14 mouse cellular contexts compared by ENCODE assay signal in genomic region chr7:89837841-89838240, GRCm38 (mm10).
DNase-seq lines count a peak whose midpoint lies in the region; ATAC-seq and TF ChIP-seq lines count a peak whose summit lies in the region.
"Had no signal": no experiment of that assay in that cellular context is flagged by ENCODE, and none has a peak within 500 bp of the region (broad histone marks: within the 10 kb centered on the region; RNA-seq: fewer than 3 reads in every experiment).

No protein-coding gene starts in this region.

- 0 out of 2 replicates have a peak, but pooled peaks cover 3% of the 10 kb centered on the region for H3K4me1 ChIP-seq in intestine, postnatal 0 days (replicated peaks; ENCODE audit: control insufficient read depth, insufficient read depth, low read length)
- H3K4me1 ChIP-seq in intestine, embryonic 16.5 days (ENCODE audit: control insufficient read depth, insufficient read depth, low read length), result no peaks in the 10 kb centered on the region
- H3K4me1 ChIP-seq: limb, embryonic 12.5 days; midbrain, embryonic 12.5 days had no signal

- no peak for TF ChIP-seq POLR2A in myocyte (IDR thresholded peaks at IDR 0.05; ENCODE audit: insufficient read length, low read depth)

- TF ChIP-seq CTCF in intestine, postnatal 0 days (IDR thresholded peaks at IDR 0.05; ENCODE audit: low read depth), result no peak

- H3K4me2 ChIP-seq in intestine, postnatal 0 days (replicated peaks; ENCODE audit: low read depth), result no peak overlapping the region
- no peak overlapping the region for H3K4me2 ChIP-seq in intestine, embryonic 16.5 days (ENCODE audit: low read depth, low read length)
- peak overlapping the region; percentile 49 for H3K4me2 ChIP-seq in myocyte (ENCODE audit: low read depth)
- H3K4me2 ChIP-seq: limb, embryonic 12.5 days; midbrain, embryonic 12.5 days had no signal

- peak; percentile 32 to 62 for DNase-seq in adrenal gland, adult (ENCODE audit: inconsistent age in 2 of 2, low spot score in 1 of 2)
- DNase-seq in adrenal gland, postnatal 14 days, result no peak
- DNase-seq in urinary bladder, postnatal 14 days (ENCODE audit: low spot score), result peak; percentile 38
- DNase-seq in urinary bladder, postnatal 36 days (ENCODE audit: low spot score in 2 of 2), result no peak
- DNase-seq in frontal cortex, adult 2 months (ENCODE audit: extremely low spot score in 1 of 2, low spot score in 1 of 2), result no peak
- DNase-seq: kidney, postnatal 10 days; thymus, adult 18-20 months had no signal

- 0 out of 2 replicates have a peak, but pooled peaks have one; percentile 29 for ATAC-seq in intestine, postnatal 0 days
- ATAC-seq in intestine, embryonic 16.5 days, result no peak
- ATAC-seq: forebrain, embryonic 14.5 days had no signal

- H3K27me3 ChIP-seq in intestine, postnatal 0 days (replicated peaks; ENCODE audit: control insufficient read depth, insufficient read depth, low read length), result no peaks in the 10 kb centered on the region
- H3K27me3 ChIP-seq in intestine, embryonic 16.5 days (replicated peaks; ENCODE audit: control insufficient read depth, insufficient read depth, low read length), result no peaks in the 10 kb centered on the region
- no peaks in the 10 kb centered on the region for H3K27me3 ChIP-seq in myocyte (ENCODE audit: control insufficient read depth, insufficient read depth, insufficient read length)
- H3K27me3 ChIP-seq: limb, embryonic 12.5 days; midbrain, embryonic 12.5 days had no signal

- 51% methylated on average over 4 of the region's 4 CpGs for WGBS in intestine, postnatal 0 days
- 58% methylated on average over 4 of the region's 4 CpGs for WGBS in intestine, embryonic 16.5 days

- H3K9me3 ChIP-seq in intestine, postnatal 0 days (ENCODE audit: control insufficient read depth), result no peaks in the 10 kb centered on the region
- no peaks in the 10 kb centered on the region for H3K9me3 ChIP-seq in intestine, embryonic 16.5 days (ENCODE audit: control insufficient read depth, low read length)
- H3K9me3 ChIP-seq: limb, embryonic 12.5 days; midbrain, embryonic 12.5 days had no signal

- no peak overlapping the region for H3K27ac ChIP-seq in intestine, postnatal 0 days (ENCODE audit: low read depth, low read length)
- H3K27ac ChIP-seq in intestine, embryonic 16.5 days (ENCODE audit: low read length), result no peak overlapping the region
- H3K27ac ChIP-seq: hindbrain, postnatal 0 days; limb, embryonic 12.5 days; midbrain, embryonic 12.5 days had no signal

- H3K36me3 ChIP-seq in intestine, postnatal 0 days (ENCODE audit: control insufficient read depth, insufficient read depth), result no peaks in the 10 kb centered on the region
- H3K36me3 ChIP-seq in intestine, embryonic 16.5 days (ENCODE audit: control insufficient read depth, insufficient read depth, low read length), result no peaks in the 10 kb centered on the region
- H3K36me3 ChIP-seq in myocyte (ENCODE audit: control insufficient read depth, insufficient read depth), result peaks cover 3% of the 10 kb centered on the region
- H3K36me3 ChIP-seq: limb, embryonic 12.5 days; midbrain, embryonic 12.5 days had no signal

- H3K4me3 ChIP-seq in intestine, postnatal 0 days (ENCODE audit: low read depth, low read length), result no peak overlapping the region
- H3K4me3 ChIP-seq in intestine, embryonic 16.5 days (ENCODE audit: low read length), result no peak overlapping the region
- no peak overlapping the region for H3K4me3 ChIP-seq in myocyte
- H3K4me3 ChIP-seq: limb, embryonic 12.5 days; midbrain, embryonic 12.5 days had no signal

- no peak overlapping the region for H3K9ac ChIP-seq in intestine, postnatal 0 days (ENCODE audit: low read depth, low read length)
- H3K9ac ChIP-seq in intestine, embryonic 16.5 days (ENCODE audit: low read depth, low read length), result no peak overlapping the region
- H3K9ac ChIP-seq: limb, embryonic 12.5 days; midbrain, embryonic 12.5 days had no signal

- no peaks in the 10 kb centered on the region for H3K79me2 ChIP-seq in myocyte (ENCODE audit: control insufficient read depth, insufficient read depth)

- H3ac ChIP-seq in myocyte (ENCODE audit: control insufficient read depth, insufficient read length), result no peak overlapping the region

TF ChIP-seq in myocyte, 11 proteins besides CTCF, POLR2A, EP300 and RAD21:
- TF ChIP-seq CEBPB (IDR thresholded peaks at IDR 0.05; ENCODE audit: insufficient read depth, poor library complexity, severe bottlenecking), result no peak
- no peak for TF ChIP-seq TCF3 (IDR thresholded peaks at IDR 0.05; ENCODE audit: insufficient read length, low read depth)
- peak in 1 of 3 experiments; percentile 35 for TF ChIP-seq MYOD1 (IDR thresholded peaks at IDR 0.05; ENCODE audit: control insufficient read depth in 1 of 3, insufficient read length in 2 of 3, low read depth in 2 of 3)
- TF ChIP-seq USF1 (IDR thresholded peaks at IDR 0.05; ENCODE audit: low read depth), result peak; percentile 40
- TF ChIP-seq TCF12 (IDR thresholded peaks at IDR 0.05; ENCODE audit: insufficient read depth, poor library complexity, severe bottlenecking), result peak; percentile 62
- no peak for TF ChIP-seq E2F4 (IDR thresholded peaks at IDR 0.05; ENCODE audit: insufficient read depth)
- TF ChIP-seq MYOG (IDR thresholded peaks at IDR 0.05; ENCODE audit: control insufficient read depth in 1 of 3, insufficient read depth in 1 of 3, insufficient read length in 2 of 3, low read depth in 2 of 3), result no peak
- TF ChIP-seq MAX (IDR thresholded peaks at IDR 0.05; ENCODE audit: low read depth), result no peak
- no peak for TF ChIP-seq SRF (IDR thresholded peaks at IDR 0.05; ENCODE audit: control insufficient read depth, insufficient read length, low read depth)
- TF ChIP-seq REST (IDR thresholded peaks at IDR 0.05; ENCODE audit: insufficient read depth, insufficient read length), result no peak
- no peak for TF ChIP-seq POLR2AphosphoS2 (IDR thresholded peaks at IDR 0.05; ENCODE audit: insufficient read length, low read depth)

Comparison
In these comparisons a context has a peak if more than half of its experiments do, and no peak if none do; other contexts are left out.
1. DNase-seq: peak in adrenal gland, adult (2 of 2) and urinary bladder, postnatal 14 days (single experiment); none in adrenal gland, postnatal 14 days (single experiment), urinary bladder, postnatal 36 days (0 of 2) and frontal cortex, adult 2 months (0 of 2).